Mouse (Mus musculus): ENCODE results near the gene Myb. TPM values are rescaled to one million over a fixed set of nuclear protein-coding genes. Genes with fewer than 3 reads are reported as not detected.

Myb gene
- polyA plus RNA-seq, 1 experiment from 2014 or later, result 1.0 TPM

GRCm38 (mm10) chr10:21102689-21103088 is 58.1 kb downstream of the Myb start:
- Histone ChIP-seq H3K9ac (ENCODE audit: low read length) (no peak overlapping the region), H3K4me1 (ENCODE audit: control insufficient read depth in 2 of 2, insufficient read depth in 2 of 2, low read length in 2 of 2) (no peaks in the 10 kb centered on the region), H3K27ac (replicated peaks in 1 of 2; ENCODE audit: control insufficient read depth in 1 of 2, insufficient read depth in 1 of 2, low read depth in 2 of 2, low read length in 2 of 2) (no peak overlapping the region), H3K27me3 (ENCODE audit: control insufficient read depth, insufficient read depth, low read length) (no peaks in the 10 kb centered on the region), H3K9me3 (ENCODE audit: control insufficient read depth, low read length) (0 out of 2 replicates have a peak, but pooled peaks cover 3% of the 10 kb centered on the region), H3K4me2 (ENCODE audit: low read length) (no peak overlapping the region), H3K36me3 (ENCODE audit: control insufficient read depth, insufficient read depth, low read length) (no peaks in the 10 kb centered on the region), H3K4me3 (ENCODE audit: control insufficient read depth in 1 of 2, insufficient read depth in 1 of 2, low read depth in 1 of 2, low read length in 2 of 2) (no peak overlapping the region)
- WGBS, result 85% methylated on average over 7 of the region's 7 CpGs
- no peak for ATAC-seq (ENCODE audit: insufficient number of reproducible peaks, insufficient read depth, low FRiP score, low read depth)

- H3K27ac ChIP-seq (replicated peaks in 1 of 2; ENCODE audit: control insufficient read depth in 1 of 2, insufficient read depth in 1 of 2, low read depth in 2 of 2, low read length in 2 of 2), result no peak overlapping the region
- H3K9me3 ChIP-seq (ENCODE audit: control insufficient read depth, low read length), result no peaks in the 10 kb centered on the region
- no peaks in the 10 kb centered on the region for H3K4me1 ChIP-seq (ENCODE audit: control insufficient read depth in 2 of 2, insufficient read depth in 2 of 2, low read length in 2 of 2)
- H3K36me3 ChIP-seq (ENCODE audit: control insufficient read depth, insufficient read depth, low read length), result no peaks in the 10 kb centered on the region
- WGBS, result 34% methylated on average over 4 of the region's 4 CpGs
- no peaks in the 10 kb centered on the region for H3K27me3 ChIP-seq (ENCODE audit: control insufficient read depth, insufficient read depth, low read length)
- no peak overlapping the region for H3K4me2 ChIP-seq (ENCODE audit: low read length)
- H3K4me3 ChIP-seq (ENCODE audit: control insufficient read depth in 1 of 2, insufficient read depth in 1 of 2, low read depth in 1 of 2, low read length in 2 of 2), result no peak overlapping the region
- no peak for ATAC-seq (ENCODE audit: insufficient number of reproducible peaks, insufficient read depth, low FRiP score, low read depth)
- H3K9ac ChIP-seq (ENCODE audit: low read length), result no peak overlapping the region
Measured at GRCm38 (mm10) chr10:21101948-21102347, 58.8 kb downstream of the Myb start.

DNA sequence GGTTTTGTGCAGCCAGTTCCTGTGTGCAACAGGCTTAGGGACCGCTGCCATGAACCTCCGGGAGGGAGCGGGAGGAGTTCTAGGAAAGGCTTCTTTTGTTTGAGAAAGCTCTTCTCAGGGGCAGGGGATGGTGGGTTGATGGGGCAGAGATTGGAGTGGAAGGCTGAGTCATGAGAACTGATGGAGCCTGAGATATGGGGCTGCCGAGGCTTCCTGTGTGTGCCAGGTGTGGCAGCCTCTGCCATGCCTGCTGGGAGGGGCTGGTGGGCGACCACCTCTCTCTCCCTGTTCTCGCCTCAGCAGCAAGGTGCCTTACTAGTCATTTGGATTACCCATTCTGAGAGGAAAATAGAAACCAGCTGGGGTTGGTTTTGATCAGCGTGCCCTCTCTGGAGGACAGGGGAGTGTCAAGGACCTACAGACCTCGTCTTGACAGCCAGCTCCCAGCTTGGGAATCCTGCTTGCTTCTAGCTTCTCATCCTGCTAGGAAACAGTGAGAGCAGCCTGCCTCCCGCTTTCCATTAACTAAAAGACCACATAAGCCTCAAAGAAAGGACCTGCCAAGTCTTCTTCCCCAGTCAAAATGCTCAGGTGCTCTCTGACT is 60.0 kb downstream of the Myb start:
- Histone ChIP-seq H3K36me3 (ENCODE audit: control insufficient read depth, insufficient read depth, low read length) (no peaks in the 10 kb centered on the region), H3K4me3 (ENCODE audit: control insufficient read depth in 1 of 2, insufficient read depth in 1 of 2, low read depth in 1 of 2, low read length in 2 of 2) (no peak overlapping the region), H3K9me3 (ENCODE audit: control insufficient read depth, low read length) (no peaks in the 10 kb centered on the region), H3K9ac (ENCODE audit: low read length) (no peak overlapping the region), H3K27ac (replicated peaks in 1 of 2; ENCODE audit: control insufficient read depth in 1 of 2, insufficient read depth in 1 of 2, low read depth in 2 of 2, low read length in 2 of 2) (no peak overlapping the region), H3K27me3 (ENCODE audit: control insufficient read depth, insufficient read depth, low read length) (no peaks in the 10 kb centered on the region), H3K4me2 (ENCODE audit: low read length) (no peak overlapping the region), H3K4me1 (ENCODE audit: control insufficient read depth in 2 of 2, insufficient read depth in 2 of 2, low read length in 2 of 2) (no peaks in the 10 kb centered on the region)
- no peak for ATAC-seq (ENCODE audit: insufficient number of reproducible peaks, insufficient read depth, low FRiP score, low read depth)
- 45% methylated on average over 9 of the region's 9 CpGs for WGBS

- no peaks in the 10 kb centered on the region for H3K27me3 ChIP-seq (ENCODE audit: control insufficient read depth, insufficient read depth, low read length)
- no peak overlapping the region for H3K9ac ChIP-seq (ENCODE audit: low read length)
- no peak overlapping the region for H3K4me2 ChIP-seq (ENCODE audit: low read length)
- no peak overlapping the region for H3K27ac ChIP-seq (replicated peaks in 1 of 2; ENCODE audit: control insufficient read depth in 1 of 2, insufficient read depth in 1 of 2, low read depth in 2 of 2, low read length in 2 of 2)
- no peak for ATAC-seq (ENCODE audit: insufficient number of reproducible peaks, insufficient read depth, low FRiP score, low read depth)
- H3K4me3 ChIP-seq (ENCODE audit: control insufficient read depth in 1 of 2, insufficient read depth in 1 of 2, low read depth in 1 of 2, low read length in 2 of 2), result no peak overlapping the region
- H3K9me3 ChIP-seq (ENCODE audit: control insufficient read depth, low read length), result no peaks in the 10 kb centered on the region
- no peaks in the 10 kb centered on the region for H3K4me1 ChIP-seq (ENCODE audit: control insufficient read depth in 2 of 2, insufficient read depth in 2 of 2, low read length in 2 of 2)
- no peaks in the 10 kb centered on the region for H3K36me3 ChIP-seq (ENCODE audit: control insufficient read depth, insufficient read depth, low read length)
- 64% methylated on average over 7 of the region's 7 CpGs for WGBS
Measured at GRCm38 (mm10) chr10:21099515-21099914, 61.3 kb downstream of the Myb start.

GRCm38 (mm10) chr10:21095541-21095940 is 65.2 kb downstream of the Myb start:
- Histone ChIP-seq H3K4me2 (ENCODE audit: low read length) (no peak overlapping the region), H3K27me3 (ENCODE audit: control insufficient read depth, insufficient read depth, low read length) (no peaks in the 10 kb centered on the region), H3K36me3 (ENCODE audit: control insufficient read depth, insufficient read depth, low read length) (no peaks in the 10 kb centered on the region), H3K9ac (ENCODE audit: low read length) (no peak overlapping the region), H3K27ac (replicated peaks in 1 of 2; ENCODE audit: control insufficient read depth in 1 of 2, insufficient read depth in 1 of 2, low read depth in 2 of 2, low read length in 2 of 2) (no peak overlapping the region), H3K4me3 (ENCODE audit: control insufficient read depth in 1 of 2, insufficient read depth in 1 of 2, low read depth in 1 of 2, low read length in 2 of 2) (no peak overlapping the region), H3K4me1 (ENCODE audit: control insufficient read depth in 2 of 2, insufficient read depth in 2 of 2, low read length in 2 of 2) (no peaks in the 10 kb centered on the region), H3K9me3 (ENCODE audit: control insufficient read depth, low read length) (no peaks in the 10 kb centered on the region)
- no peak for ATAC-seq (ENCODE audit: insufficient number of reproducible peaks, insufficient read depth, low FRiP score, low read depth)
- 93% methylated on average over 14 of the region's 14 CpGs for WGBS

GRCm38 (mm10) chr10:21094896-21095295 is 65.9 kb downstream of the Myb start:
- H3K4me1 ChIP-seq (ENCODE audit: control insufficient read depth in 2 of 2, insufficient read depth in 2 of 2, low read length in 2 of 2), result no peaks in the 10 kb centered on the region
- H3K27me3 ChIP-seq (ENCODE audit: control insufficient read depth, insufficient read depth, low read length), result no peaks in the 10 kb centered on the region
- WGBS, result 96% methylated on average over 2 of the region's 2 CpGs
- H3K36me3 ChIP-seq (ENCODE audit: control insufficient read depth, insufficient read depth, low read length), result no peaks in the 10 kb centered on the region
- H3K4me3 ChIP-seq (ENCODE audit: control insufficient read depth in 1 of 2, insufficient read depth in 1 of 2, low read depth in 1 of 2, low read length in 2 of 2), result no peak overlapping the region
- no peak overlapping the region for H3K9ac ChIP-seq (ENCODE audit: low read length)
- H3K27ac ChIP-seq (replicated peaks in 1 of 2; ENCODE audit: control insufficient read depth in 1 of 2, insufficient read depth in 1 of 2, low read depth in 2 of 2, low read length in 2 of 2), result no peak overlapping the region
- H3K9me3 ChIP-seq (ENCODE audit: control insufficient read depth, low read length), result no peaks in the 10 kb centered on the region
- no peak overlapping the region for H3K4me2 ChIP-seq (ENCODE audit: low read length)
- ATAC-seq (ENCODE audit: insufficient number of reproducible peaks, insufficient read depth, low FRiP score, low read depth), result no peak

- Histone ChIP-seq H3K4me3 (ENCODE audit: control insufficient read depth in 1 of 2, insufficient read depth in 1 of 2, low read depth in 1 of 2, low read length in 2 of 2) (no peak overlapping the region), H3K9me3 (ENCODE audit: control insufficient read depth, low read length) (no peaks in the 10 kb centered on the region), H3K27me3 (ENCODE audit: control insufficient read depth, insufficient read depth, low read length) (no peaks in the 10 kb centered on the region), H3K36me3 (ENCODE audit: control insufficient read depth, insufficient read depth, low read length) (no peaks in the 10 kb centered on the region), H3K27ac (replicated peaks in 1 of 2; ENCODE audit: control insufficient read depth in 1 of 2, insufficient read depth in 1 of 2, low read depth in 2 of 2, low read length in 2 of 2) (no peak overlapping the region), H3K4me2 (ENCODE audit: low read length) (no peak overlapping the region), H3K4me1 (ENCODE audit: control insufficient read depth in 2 of 2, insufficient read depth in 2 of 2, low read length in 2 of 2) (no peaks in the 10 kb centered on the region), H3K9ac (ENCODE audit: low read length) (no peak overlapping the region)
- no peak for ATAC-seq (ENCODE audit: insufficient number of reproducible peaks, insufficient read depth, low FRiP score, low read depth)
- WGBS, result 82% methylated on average over 5 of the region's 5 CpGs
Measured at GRCm38 (mm10) chr10:21093301-21093700, 67.5 kb downstream of the Myb start.

Data from heart, embryonic 14.5 days (tissue).